In the genomic region with DNA sequence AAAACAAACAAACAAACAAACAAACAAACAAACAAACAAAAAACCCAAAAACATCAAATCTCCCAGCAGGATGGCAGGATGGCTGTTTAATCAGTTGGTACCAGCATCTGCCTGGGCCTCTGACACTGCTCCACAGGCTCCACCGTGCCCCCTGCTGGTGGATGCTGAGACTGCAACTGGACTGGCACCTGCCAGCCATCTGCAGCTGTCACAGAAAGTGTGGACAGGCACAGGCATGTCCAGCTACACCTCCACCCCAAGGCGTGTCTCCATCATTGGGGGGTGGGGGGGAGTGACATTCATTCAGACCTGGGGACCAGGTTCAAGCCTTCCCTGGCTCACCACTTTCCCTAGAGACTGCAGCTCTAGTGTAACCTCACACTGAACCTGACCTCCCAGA, we compare ENCODE assay signal across 8 mouse cellular contexts. TPM values are rescaled to one million over a fixed set of nuclear protein-coding genes. Genes with fewer than 3 reads are reported as not detected.
DNase-seq lines count a peak whose midpoint lies in the region; ATAC-seq and TF ChIP-seq lines count a peak whose summit lies in the region.

No protein-coding gene starts in this region.

- no peaks in the 10 kb centered on the region for H3K9me3 ChIP-seq in hindbrain, embryonic 11.5 days (ENCODE audit: control insufficient read depth, low read length)
- no peaks in the 10 kb centered on the region for H3K9me3 ChIP-seq in hindbrain, embryonic 13.5 days
- peaks cover 5% of the 10 kb centered on the region; the same call in 1 of the 2 replicates for H3K9me3 ChIP-seq in limb, embryonic 12.5 days
- H3K9me3 ChIP-seq in stomach, embryonic 15.5 days, result no peaks in the 10 kb centered on the region

- no peaks in the 10 kb centered on the region for H3K36me3 ChIP-seq in hindbrain, embryonic 11.5 days (ENCODE audit: control insufficient read depth, insufficient read depth, low read length)
- no peaks in the 10 kb centered on the region for H3K36me3 ChIP-seq in hindbrain, embryonic 13.5 days
- no peaks in the 10 kb centered on the region for H3K36me3 ChIP-seq in kidney, adult 2 months (ENCODE audit: control insufficient read depth, insufficient read depth, low read length)
- peaks cover 5% of the 10 kb centered on the region; the same call in 1 of the 2 replicates for H3K36me3 ChIP-seq in limb, embryonic 12.5 days
- H3K36me3 ChIP-seq in stomach, embryonic 15.5 days, result no peaks in the 10 kb centered on the region

- peak; percentile 94 for TF ChIP-seq CTCF in kidney, adult 2 months (conservative IDR thresholded peaks at IDR 0.05; ENCODE audit: insufficient read depth, insufficient read length, low read depth, low read length)

- 10% methylated on average over 2 of the region's 2 CpGs for WGBS in hindbrain, embryonic 11.5 days
- WGBS in hindbrain, embryonic 13.5 days, result 3% methylated on average over 2 of the region's 2 CpGs
- 3% methylated on average over 2 of the region's 2 CpGs for WGBS in kidney, adult 2 months
- 0% methylated on average over 2 of the region's 2 CpGs for WGBS in limb, embryonic 12.5 days
- 7% methylated on average over 2 of the region's 2 CpGs for WGBS in stomach, embryonic 15.5 days

- DNase-seq in hindbrain, embryonic 11.5 days (ENCODE audit: low spot score), result peak; percentile 91
- DNase-seq in cerebellum, adult 8-10 months, result peak; percentile 76
- DNase-seq in frontal cortex, postnatal 10 days (ENCODE audit: low spot score in 2 of 2), result peak; percentile 43 to 70
- peak; percentile 85 for DNase-seq in kidney, adult 2 months

- no peak overlapping the region for H3K27ac ChIP-seq in hindbrain, embryonic 11.5 days (ENCODE audit: low read depth, low read length)
- H3K27ac ChIP-seq in hindbrain, embryonic 13.5 days, result no peak overlapping the region
- no peak overlapping the region for H3K27ac ChIP-seq in kidney, adult 2 months (ENCODE audit: insufficient read depth, low read depth, low read length)
- no peak overlapping the region for H3K27ac ChIP-seq in limb, embryonic 12.5 days
- no peak overlapping the region for H3K27ac ChIP-seq in stomach, embryonic 15.5 days

- TF ChIP-seq POLR2A in kidney, adult 2 months (IDR thresholded peaks at IDR 0.05; ENCODE audit: low read depth, low read length), result no peak

- H3K4me1 ChIP-seq in hindbrain, embryonic 11.5 days (replicated peaks; ENCODE audit: control insufficient read depth, insufficient read depth, low read length), result no peaks in the 10 kb centered on the region
- H3K4me1 ChIP-seq in hindbrain, embryonic 13.5 days (replicated peaks), result no peaks in the 10 kb centered on the region
- H3K4me1 ChIP-seq in kidney, adult 2 months (ENCODE audit: control insufficient read depth, insufficient read depth, low read length), result no peaks in the 10 kb centered on the region
- no peaks in the 10 kb centered on the region for H3K4me1 ChIP-seq in limb, embryonic 12.5 days (replicated peaks)
- H3K4me1 ChIP-seq in stomach, embryonic 15.5 days, result no peaks in the 10 kb centered on the region

- H3K4me2 ChIP-seq in hindbrain, embryonic 11.5 days (replicated peaks; ENCODE audit: low read depth, low read length), result no peak overlapping the region
- H3K4me2 ChIP-seq in hindbrain, embryonic 13.5 days, result no peak overlapping the region
- no peak overlapping the region for H3K4me2 ChIP-seq in limb, embryonic 12.5 days
- no peak overlapping the region for H3K4me2 ChIP-seq in stomach, embryonic 15.5 days

- H3K9ac ChIP-seq in hindbrain, embryonic 11.5 days (ENCODE audit: low read depth, low read length), result no peak overlapping the region
- no peak overlapping the region for H3K9ac ChIP-seq in hindbrain, embryonic 13.5 days
- no peak overlapping the region for H3K9ac ChIP-seq in limb, embryonic 12.5 days (replicated peaks)
- H3K9ac ChIP-seq in stomach, embryonic 15.5 days, result no peak overlapping the region

- H3K27me3 ChIP-seq in hindbrain, embryonic 11.5 days (ENCODE audit: control insufficient read depth, insufficient read depth, low read length), result no peaks in the 10 kb centered on the region
- H3K27me3 ChIP-seq in hindbrain, embryonic 13.5 days, result no peaks in the 10 kb centered on the region
- H3K27me3 ChIP-seq in kidney, adult 2 months (replicated peaks; ENCODE audit: control insufficient read depth, insufficient read depth, low read length), result no peaks in the 10 kb centered on the region
- peaks cover 7% of the 10 kb centered on the region; the same call in 1 of the 2 replicates for H3K27me3 ChIP-seq in limb, embryonic 12.5 days
- no peaks in the 10 kb centered on the region for H3K27me3 ChIP-seq in stomach, embryonic 15.5 days (replicated peaks)

- no peak overlapping the region for H3K4me3 ChIP-seq in hindbrain, embryonic 11.5 days (ENCODE audit: low read depth, low read length)
- no peak overlapping the region for H3K4me3 ChIP-seq in hindbrain, embryonic 13.5 days
- H3K4me3 ChIP-seq in kidney, adult 2 months (ENCODE audit: insufficient read depth, low read depth, low read length), result no peak overlapping the region
- no peak overlapping the region for H3K4me3 ChIP-seq in limb, embryonic 12.5 days (replicated peaks)
- H3K4me3 ChIP-seq in stomach, embryonic 15.5 days (replicated peaks), result no peak overlapping the region

- ATAC-seq in hindbrain, embryonic 11.5 days (ENCODE audit: low FRiP score), result 0 out of 2 replicates have a peak, but pooled peaks have one; percentile 51
- no peak for ATAC-seq in hindbrain, embryonic 13.5 days (ENCODE audit: low FRiP score)
- ATAC-seq in limb, embryonic 12.5 days (ENCODE audit: insufficient number of reproducible peaks, insufficient read depth, low FRiP score, low TSS enrichment, low read depth), result 0 out of 2 replicates have a peak, but pooled peaks have one; percentile 28
- ATAC-seq in monocyte, adult 5-6 weeks (replicated peaks; ENCODE audit: insufficient number of reproducible peaks, low FRiP score, low TSS enrichment, poor library complexity, severe bottlenecking), result peak; percentile 85
- 0 out of 2 replicates have a peak, but pooled peaks have one; percentile 8 for ATAC-seq in stomach, embryonic 15.5 days (ENCODE audit: insufficient read depth, low FRiP score, low read depth)

RNA-seq across cellular contexts. Expression of gene Hsf2bp, which starts 37.2 kb away (rescaled TPM):
- 0.57 and 0.64 TPM in 2 replicates for polyA plus RNA-seq in hindbrain, embryonic 11.5 days (2014; fragmentation: Nextera tagmentation; extraction: Ambion mirVana)
- polyA plus RNA-seq in hindbrain, embryonic 13.5 days (2015; fragmentation: Nextera tagmentation; extraction: Ambion mirVana), result 0.43 and 0.70 TPM in 2 replicates
- polyA plus RNA-seq in kidney, adult 2 months (2012; rRNA removed), result 5.1 and 5.9 TPM in 2 replicates
- polyA plus RNA-seq in limb, embryonic 12.5 days (2016; fragmentation: Nextera tagmentation; extraction: Ambion mirVana), result 0.34 and 0.88 TPM in 2 replicates
- not detected in 3 replicates for total RNA-seq in monocyte, adult 5-6 weeks (2017)
- 0.48 and 0.50 TPM in 2 replicates for polyA plus RNA-seq in stomach, embryonic 15.5 days (2015; fragmentation: Nextera tagmentation; extraction: Ambion mirVana)

RNA-seq across cellular contexts. Expression of gene Rrp1b, which starts 37.5 kb away (rescaled TPM):
- 51.7 and 65.0 TPM in 2 replicates for polyA plus RNA-seq in hindbrain, embryonic 11.5 days (2014; fragmentation: Nextera tagmentation; extraction: Ambion mirVana)
- 36.2 and 39.5 TPM in 2 replicates for polyA plus RNA-seq in hindbrain, embryonic 13.5 days (2015; fragmentation: Nextera tagmentation; extraction: Ambion mirVana)
- 4.7 and 5.8 TPM in 2 replicates for polyA plus RNA-seq in kidney, adult 2 months (2012; rRNA removed)
- polyA plus RNA-seq in limb, embryonic 12.5 days (2016; fragmentation: Nextera tagmentation; extraction: Ambion mirVana), result 74.5 and 79.1 TPM in 2 replicates
- 45.7 to 57.2 TPM (median 48.0 TPM) in 3 replicates for total RNA-seq in monocyte, adult 5-6 weeks (2017)
- 43.4 and 50.8 TPM in 2 replicates for polyA plus RNA-seq in stomach, embryonic 15.5 days (2015; fragmentation: Nextera tagmentation; extraction: Ambion mirVana)
